Mouse (Mus musculus): ENCODE results near the gene Hist2h3b.
"Not testable (repeated sequence)": the region's sequence is repeated elsewhere in the genome, so short reads cannot be mapped to it uniquely, and the experiment has no call there.

GRCm38 (mm10) chr3:96245003-96245886, 23.2 kb upstream of the Hist2h3b start, which contains the start of gene Hist2h2aa1:
- TF ChIP-seq EP300 (IDR thresholded peaks at IDR 0.05; ENCODE audit: low read length); MAX (IDR thresholded peaks at IDR 0.05; ENCODE audit: low read length); CTCF (conservative IDR thresholded peaks at IDR 0.05 in 1 of 2, IDR thresholded peaks at IDR 0.05 in 1 of 2; ENCODE audit: low read depth in 2 of 2, low read length in 2 of 2); KAT2A (IDR thresholded peaks at IDR 0.05; ENCODE audit: insufficient replicate concordance, low read length); USF1 (IDR thresholded peaks at IDR 0.05; ENCODE audit: low read depth, low read length); E2F4 (IDR thresholded peaks at IDR 0.05; ENCODE audit: insufficient replicate concordance, low read depth, low read length): not testable (repeated sequence)
- TF ChIP-seq NELFE (IDR thresholded peaks at IDR 0.05; ENCODE audit: low read depth, low read length) (0 out of 2 replicates have a peak, but pooled peaks have one; percentile 35), TCF12 (IDR thresholded peaks at IDR 0.05; ENCODE audit: low read depth, low read length) (peak; percentile 85), POLR2A (IDR thresholded peaks at IDR 0.05; ENCODE audit: low read depth, low read length) (peak; percentile 67)

All from CH12.LX (cell line).